Mouse (Mus musculus) limb, embryonic 14.5 days (tissue): ENCODE results near the gene Lmo7. TPM values are rescaled to one million over a fixed set of nuclear protein-coding genes. Genes with fewer than 3 reads are reported as not detected.

Source experiments
- ATAC-seq: fragments of 200-750 bp; cut with Nextera tagmentation; 2 replicates; pipeline ENCODE4 v1.8.0; 2017; ENCODE audit warnings: low read depth, moderate number of reproducible peaks, moderate TSS enrichment; ENCODE audit not compliant: low FRiP score
- DNase-seq: peaks from one replicate; pipeline ENCODE4 v3.0.0-alpha.2; 2015; ENCODE audit warnings: low spot score
- H3K27ac ChIP-seq: fragments of 300-500 bp; sonication (generic); replicated peaks from 2 replicates; pipeline ENCODE4 v1.5.1; 2014; ENCODE audit warnings: low read depth, mild to moderate bottlenecking, low read length, moderate library complexity, mixed read lengths
- H3K27me3 ChIP-seq: fragments of 300-500 bp; sonication (generic); 2 replicates; pipeline ENCODE4 v1.6.1; 2014; ENCODE audit warnings: low read length, mixed read lengths; ENCODE audit not compliant: control insufficient read depth, insufficient read depth
- H3K36me3 ChIP-seq: fragments of 300-500 bp; sonication (generic); 2 replicates; pipeline ENCODE4 v1.6.1; 2014; ENCODE audit warnings: mild to moderate bottlenecking, low read length, moderate library complexity, mixed read lengths; ENCODE audit not compliant: control insufficient read depth, insufficient read depth
- H3K4me1 ChIP-seq: fragments of 300-500 bp; sonication (generic); 2 replicates; pipeline ENCODE4 v1.6.1; 2014; ENCODE audit warnings: antibody characterized with exemption, low read length, mixed read lengths; ENCODE audit not compliant: control insufficient read depth, insufficient read depth
- H3K4me2 ChIP-seq: fragments of 300-500 bp; sonication (generic); replicated peaks from 2 replicates; pipeline ENCODE4 v1.6.1; 2014; ENCODE audit warnings: low read depth, mild to moderate bottlenecking, low read length, moderate library complexity; ENCODE audit not compliant: severe bottlenecking
- H3K4me3 ChIP-seq: fragments of 300-500 bp; sonication (generic); replicated peaks from 2 replicates; pipeline ENCODE4 v1.5.1; 2014; ENCODE audit warnings: low read length
- H3K9ac ChIP-seq: fragments of 300-500 bp; sonication (generic); 2 replicates; pipeline ENCODE4 v1.6.1; 2014; ENCODE audit warnings: mild to moderate bottlenecking, low read depth, low read length, moderate library complexity; ENCODE audit not compliant: severe bottlenecking
- H3K9me3 ChIP-seq: fragments of 300-500 bp; sonication (generic); 2 replicates; pipeline ENCODE4 v1.6.1; 2016; ENCODE audit warnings: low read length; ENCODE audit not compliant: control insufficient read depth
- POLR2A ChIP-seq: fragments of 200-500 bp; IDR thresholded peaks from 2 replicates; pipeline ENCODE4 v1.8.0; 2012; ENCODE audit warnings: inconsistent platforms, mild to moderate bottlenecking, moderate library complexity, borderline replicate concordance; ENCODE audit not compliant: insufficient read depth, insufficient read length; ENCODE audit errors: extremely low read depth
- WGBS: fragments of 180-500 bp; shearing (Covaris S2); extraction: QIAGEN DNeasy Blood & Tissue Kit; methylation state at CpG from one replicate; pipeline ENCODE4 v1.1.7; 2014; 5-methylcytosine and 5-hydroxymethylcytosine counted together
- polyA plus RNA-seq, 2 experiments: library from polyadenylated mRNA; depleted of rRNA in 1 of 2; stranded (reverse) in 1 of 2; unstranded in 1 of 2; fragments of >200 nt; fragmentation: Nextera tagmentation in 1 of 2; extraction: Ambion mirVana in 1 of 2; gene quantifications; 2 replicates each; pipeline versions ENCODE4 v1.2.1 to v1.2.3; 2012 to 2014

Gene Lmo7
- polyA plus RNA-seq, 2 experiments = 21.6 to 26.2 TPM

GRCm38 (mm10) chr14:101747811-101748210 is 18.1 kb downstream of the Lmo7 start:
- no peak overlapping the region for H3K4me3 ChIP-seq
- H3K9me3 ChIP-seq = no peaks in the 10 kb centered on the region
- no peaks in the 10 kb centered on the region for H3K36me3 ChIP-seq
- H3K27ac ChIP-seq = no peak overlapping the region
- no peak for TF ChIP-seq POLR2A
- H3K4me2 ChIP-seq = no peak overlapping the region
- H3K27me3 ChIP-seq = no peaks in the 10 kb centered on the region
- no peak overlapping the region for H3K9ac ChIP-seq
- peaks cover 16% of the 10 kb centered on the region for H3K4me1 ChIP-seq
- DNase-seq (no peak), ATAC-seq (no peak)
- 92% methylated on average over 11 of the region's 11 CpGs for WGBS

GRCm38 (mm10) chr14:101748436-101748835 is 18.7 kb downstream of the Lmo7 start:
- Histone ChIP-seq H3K36me3 (no peaks in the 10 kb centered on the region), H3K4me1 (peaks cover 16% of the 10 kb centered on the region), H3K4me2 (no peak overlapping the region), H3K27ac (no peak overlapping the region), H3K4me3 (no peak overlapping the region), H3K9me3 (no peaks in the 10 kb centered on the region), H3K9ac (no peak overlapping the region), H3K27me3 (no peaks in the 10 kb centered on the region)
- no peak for ATAC-seq
- DNase-seq = no peak
- no peak for TF ChIP-seq POLR2A
- WGBS = 88% methylated on average over 7 of the region's 7 CpGs

- H3K4me3 ChIP-seq = no peak overlapping the region
- H3K27me3 ChIP-seq = no peaks in the 10 kb centered on the region
- no peak overlapping the region for H3K27ac ChIP-seq
- 76% methylated on average over 4 of the region's 4 CpGs for WGBS
- H3K4me2 ChIP-seq = no peak overlapping the region
- ATAC-seq (no peak), DNase-seq (no peak)
- no peaks in the 10 kb centered on the region for H3K36me3 ChIP-seq
- H3K4me1 ChIP-seq = peaks cover 14% of the 10 kb centered on the region
- no peaks in the 10 kb centered on the region for H3K9me3 ChIP-seq
- H3K9ac ChIP-seq = no peak overlapping the region
- TF ChIP-seq POLR2A = no peak
These were observed 21.2 kb downstream of the Lmo7 start for GRCm38 (mm10) chr14:101750910-101751309.

- Histone ChIP-seq H3K4me2 (no peak overlapping the region), H3K9ac (no peak overlapping the region), H3K27me3 (no peaks in the 10 kb centered on the region), H3K36me3 (no peaks in the 10 kb centered on the region), H3K9me3 (no peaks in the 10 kb centered on the region), H3K4me1 (no peaks in the 10 kb centered on the region), H3K4me3 (no peak overlapping the region), H3K27ac (no peak overlapping the region)
- 40% methylated on average over 4 of the region's 4 CpGs for WGBS
- no peak for DNase-seq
- no peak for ATAC-seq
- no peak for TF ChIP-seq POLR2A
These were observed 25.7 kb downstream of the Lmo7 start for GRCm38 (mm10) chr14:101755425-101755824.

- DNase-seq (peak; percentile 30), ATAC-seq (no peak)
- H3K4me2 ChIP-seq = no peak overlapping the region
- no peak for TF ChIP-seq POLR2A
- no peaks in the 10 kb centered on the region for H3K4me1 ChIP-seq
- H3K9me3 ChIP-seq = no peaks in the 10 kb centered on the region
- H3K36me3 ChIP-seq = no peaks in the 10 kb centered on the region
- 34% methylated on average over 1 of the region's 1 CpGs for WGBS
- H3K9ac ChIP-seq = no peak overlapping the region
- no peak overlapping the region for H3K4me3 ChIP-seq
- no peak overlapping the region for H3K27ac ChIP-seq
- no peaks in the 10 kb centered on the region for H3K27me3 ChIP-seq
These were observed 32.5 kb downstream of the Lmo7 start for GRCm38 (mm10) chr14:101762267-101762666.

GRCm38 (mm10) chr14:101763762-101764295 is 34.1 kb downstream of the Lmo7 start:
- Histone ChIP-seq H3K27ac (no peak overlapping the region), H3K4me1 (no peaks in the 10 kb centered on the region), H3K9ac (no peak overlapping the region), H3K4me2 (no peak overlapping the region), H3K4me3 (no peak overlapping the region), H3K9me3 (no peaks in the 10 kb centered on the region), H3K27me3 (no peaks in the 10 kb centered on the region), H3K36me3 (no peaks in the 10 kb centered on the region)
- ATAC-seq = no peak
- DNase-seq = no peak
- WGBS = 38% methylated on average over 3 of the region's 3 CpGs
- no peak for TF ChIP-seq POLR2A
